Mouse (Mus musculus) small intestine, adult 2 months (tissue): ENCODE measurements around the gene Entpd5.

ENCODE experiments used
- CTCF ChIP-seq: fragments of 200-500 bp; IDR thresholded peaks from 2 replicates; pipeline ENCODE4 v1.5.1; 2012; ENCODE audit warnings: low read depth, mild to moderate bottlenecking, control low read depth, inconsistent platforms, low read length, moderate library complexity, mixed read lengths; ENCODE audit not compliant: insufficient replicate concordance, insufficient read length; ENCODE audit errors: extremely low read depth
- POLR2A ChIP-seq: fragments of 200-500 bp; IDR thresholded peaks from 2 replicates; pipeline ENCODE4 v1.6.1; 2012; ENCODE audit warnings: low read depth, mild to moderate bottlenecking, control low read depth, inconsistent platforms, low read length, moderate library complexity

- no peak for TF ChIP-seq POLR2A
- TF ChIP-seq CTCF = no peak
Observed at GRCm38 (mm10) chr12:84336963-84337625, 71.7 kb downstream of the Entpd5 start.
